Mouse (Mus musculus) stomach, postnatal 0 days (tissue): ENCODE measurements at regions not wholly inside any gene's neighbourhood (a gene's known extent, or its start where the extent isn't known, plus 50 kb on each side); places are given as distances from the start of the nearest gene placed in this dataset.

ENCODE experiments used
- CTCF ChIP-seq: IDR thresholded peaks from 2 replicates; pipeline ENCODE4 v1.5.1; 2016; ENCODE audit warnings: antibody characterized with exemption, low read depth, mild to moderate bottlenecking, moderate library complexity
- EP300 ChIP-seq: optimal IDR thresholded peaks from 2 replicates; pipeline ENCODE3; 2016; ENCODE audit warnings: antibody characterized with exemption

- TF ChIP-seq CTCF (no peak), EP300 (no peak)
Observed at GRCm38 (mm10) chr9:8228078-8228477, 94.0 kb upstream of the Cep126 start.
